ENCODE assay signal across 21 mouse cellular contexts in genomic region chr13:46238796-46239195, GRCm38 (mm10). TPM values are rescaled to one million over a fixed set of nuclear protein-coding genes. Genes with fewer than 3 reads are reported as not detected.
DNase-seq lines count a peak whose midpoint lies in the region; TF ChIP-seq lines count a peak whose summit lies in the region.
"Had no signal": no experiment of that assay in that cellular context is flagged by ENCODE, and none has a peak within 500 bp of the region (broad histone marks: within the 10 kb centered on the region; RNA-seq: fewer than 3 reads in every experiment).

No protein-coding gene starts in this region.

- H3K4me3 ChIP-seq in gastrocnemius, adult 2 months = no peak overlapping the region
- H3K4me3 ChIP-seq in thymus, adult 2 months (ENCODE audit: control insufficient read depth, insufficient read depth, low read length) = no peak overlapping the region
- H3K4me3 ChIP-seq: embryonic facial prominence, embryonic 13.5 days; hindbrain, embryonic 12.5 days; left cerebral cortex, adult 2 months had no signal

- H3K36me3 ChIP-seq in thymus, adult 2 months (ENCODE audit: control insufficient read depth, insufficient read depth, low read length) = no peaks in the 10 kb centered on the region
- H3K36me3 ChIP-seq: embryonic facial prominence, embryonic 13.5 days; hindbrain, embryonic 12.5 days had no signal

- no peak overlapping the region for H3K27ac ChIP-seq in gastrocnemius, adult 2 months
- no peak overlapping the region for H3K27ac ChIP-seq in thymus, adult 2 months (ENCODE audit: control insufficient read depth, insufficient read depth, low read length)
- H3K27ac ChIP-seq: embryonic facial prominence, embryonic 13.5 days; hindbrain, embryonic 12.5 days; left cerebral cortex, adult 2 months; liver, embryonic 14.5 days; stomach, postnatal 0 days had no signal

- 93% methylated on average over 7 of the region's 7 CpGs for whole genome bisulfite sequencing in thymus, adult 2 months

- DNase-seq in gastrocnemius, adult 2 months = peak; percentile 41
- DNase-seq in gastrocnemius, postnatal 25 days = no peak
- peak; percentile 20 for DNase-seq in lung, postnatal 10 days
- DNase-seq in lung, postnatal 4 days = no peak
- peak; percentile 31 for DNase-seq in kidney, postnatal 10 days
- DNase-seq in layer of hippocampus, adult 9-10 months (ENCODE audit: low spot score) = peak; percentile 38
- no peak for DNase-seq in spleen, postnatal 4 days (ENCODE audit: low spot score in 2 of 2)
- DNase-seq in thymus, adult 2 months = no peak
- DNase-seq: cerebellum, adult 8-10 months; gastrocnemius, postnatal 14 days; heart, postnatal 10 days; thymus, postnatal 25 days had no signal

- intact Hi-C loops in gastrocnemius, adult 2 months (cut with DNase I) = no loop called here

- no peaks in the 10 kb centered on the region for H3K27me3 ChIP-seq in thymus, adult 2 months (ENCODE audit: control insufficient read depth, insufficient read depth, low read length)
- H3K27me3 ChIP-seq: embryonic facial prominence, embryonic 13.5 days; hindbrain, embryonic 12.5 days had no signal

- no peak for TF ChIP-seq CTCF in gastrocnemius, adult 2 months (IDR thresholded peaks at IDR 0.05)
- TF ChIP-seq CTCF in thymus, adult 2 months (IDR thresholded peaks at IDR 0.05; ENCODE audit: borderline replicate concordance, control insufficient read depth, extremely low read depth, insufficient read depth, low read length, poor library complexity) = no peak

- H3K4me1 ChIP-seq in thymus, adult 2 months (replicated peaks; ENCODE audit: control insufficient read depth, insufficient read depth, low read length) = no peaks in the 10 kb centered on the region
- H3K4me1 ChIP-seq: embryonic facial prominence, embryonic 13.5 days had no signal

- no peak for TF ChIP-seq POLR2A in thymus, adult 2 months (IDR thresholded peaks at IDR 0.05; ENCODE audit: control insufficient read depth, extremely low read depth, insufficient read depth, low read length, poor library complexity)

RNA-seq across cellular contexts. Expression of gene Stmnd1, which starts 34.7 kb away (rescaled TPM):
- total RNA-seq in gastrocnemius, adult 2 months (2021) = under 1 TPM; 0.17 to 0.18 TPM
- under 1 TPM; 0.32 to 0.46 TPM for total RNA-seq in gastrocnemius, postnatal 25 days (2021)
- polyA plus RNA-seq in thymus, adult 2 months (2012; rRNA removed) = not detected in 2 replicates
- total RNA-seq: left cerebral cortex, adult 2 months; megakaryocyte-erythroid progenitor cell, adult 5-6 weeks; midbrain, postnatal 0 days had no signal
- polyA plus RNA-seq: embryonic facial prominence, embryonic 13.5 days; hindbrain, embryonic 12.5 days; limb, embryonic 11.5 days; liver, embryonic 14.5 days; midbrain, postnatal 0 days; spleen, adult 2 months had no signal

Comparison
In these comparisons a context has a peak if more than half of its experiments do, and no peak if none do; other contexts are left out.
1. DNase-seq: peak in gastrocnemius, adult 2 months (single experiment), lung, postnatal 10 days (single experiment), kidney, postnatal 10 days (single experiment) and layer of hippocampus, adult 9-10 months (single experiment); none in gastrocnemius, postnatal 25 days (single experiment), lung, postnatal 4 days (0 of 2), spleen, postnatal 4 days (0 of 2) and thymus, adult 2 months (single experiment).